Mouse (Mus musculus): ENCODE data around the gene Wap. TPM values are rescaled to one million over a fixed set of nuclear protein-coding genes. Genes with fewer than 3 reads are reported as not detected.

The Wap gene
- polyA plus RNA-seq, 1 experiment = not detected

GRCm38 (mm10) chr11:6598191-6598889 lies 40.1 kb downstream of the Wap start:
- no peak for DNase-seq (ENCODE audit: extremely low spot score in 1 of 2, low spot score in 1 of 2)

- no peak for DNase-seq (ENCODE audit: extremely low spot score in 1 of 2, low spot score in 1 of 2)
Observed at GRCm38 (mm10) chr11:6597523-6597922, 40.9 kb downstream of the Wap start.

GRCm38 (mm10) chr11:6596616-6597015 lies 41.8 kb downstream of the Wap start:
- no peak for DNase-seq (ENCODE audit: extremely low spot score in 1 of 2, low spot score in 1 of 2)

GRCm38 (mm10) chr11:6596205-6596604 lies 42.2 kb downstream of the Wap start:
- no peak for DNase-seq (ENCODE audit: extremely low spot score in 1 of 2, low spot score in 1 of 2)

- no peak for DNase-seq (ENCODE audit: extremely low spot score in 1 of 2, low spot score in 1 of 2)
Observed at GRCm38 (mm10) chr11:6595339-6595738, 43.1 kb downstream of the Wap start.

GRCm38 (mm10) chr11:6594845-6595244 lies 43.6 kb downstream of the Wap start:
- no peak for DNase-seq (ENCODE audit: extremely low spot score in 1 of 2, low spot score in 1 of 2)

- no peak for DNase-seq (ENCODE audit: extremely low spot score in 1 of 2, low spot score in 1 of 2)
Observed at GRCm38 (mm10) chr11:6593406-6593805, 45.0 kb downstream of the Wap start.

- no peak for DNase-seq (ENCODE audit: extremely low spot score in 1 of 2, low spot score in 1 of 2)
Observed at GRCm38 (mm10) chr11:6590933-6591675, 47.3 kb downstream of the Wap start.

- DNase-seq (ENCODE audit: extremely low spot score in 1 of 2, low spot score in 1 of 2) = no peak
Observed at GRCm38 (mm10) chr11:6589838-6590237, 48.6 kb downstream of the Wap start.

GRCm38 (mm10) chr11:6588295-6588694 lies 50.1 kb downstream of the Wap start:
- no peak for DNase-seq (ENCODE audit: extremely low spot score in 1 of 2, low spot score in 1 of 2)

- no peak for DNase-seq (ENCODE audit: extremely low spot score in 1 of 2, low spot score in 1 of 2)
Observed at GRCm38 (mm10) chr11:6587249-6587940, 51.0 kb downstream of the Wap start.

GRCm38 (mm10) chr11:6586660-6587059 lies 51.8 kb downstream of the Wap start:
- DNase-seq (ENCODE audit: extremely low spot score in 1 of 2, low spot score in 1 of 2) = no peak

- no peak for DNase-seq (ENCODE audit: extremely low spot score in 1 of 2, low spot score in 1 of 2)
Observed at GRCm38 (mm10) chr11:6585748-6586147, 52.7 kb downstream of the Wap start.

Other genes starting within 250 kb of the Wap start
- gene Zmiz2, start 249.6 kb downstream of the Wap start, polyA plus RNA-seq (2012; rRNA removed) = 119 and 134 TPM in 2 replicates
- gene Ppia, start 223.2 kb downstream of the Wap start, polyA plus RNA-seq (2012; rRNA removed) = 2,434 and 2,505 TPM in 2 replicates
- gene H2afv, start 194.2 kb downstream of the Wap start, polyA plus RNA-seq (2012; rRNA removed) = 75.0 and 80.7 TPM in 2 replicates
- gene Purb, start 162.7 kb downstream of the Wap start, polyA plus RNA-seq (2012; rRNA removed) = 102 and 103 TPM in 2 replicates
- gene Myo1g, start 117.7 kb downstream of the Wap start, polyA plus RNA-seq (2012; rRNA removed) = 0.80 and 0.96 TPM in 2 replicates
- 83.1 and 88.2 TPM in 2 replicates for gene Ccm2, start 91.8 kb downstream of the Wap start, polyA plus RNA-seq (2012; rRNA removed)
- 52.2 and 64.5 TPM in 2 replicates for gene Nacad, start 32.6 kb downstream of the Wap start, polyA plus RNA-seq (2012; rRNA removed)
- gene Tbrg4, start 12.6 kb downstream of the Wap start, polyA plus RNA-seq (2012; rRNA removed) = 59.8 and 64.9 TPM in 2 replicates
- 18.5 and 30.4 TPM in 2 replicates for gene Ramp3, start 19.9 kb upstream of the Wap start, polyA plus RNA-seq (2012; rRNA removed)
- 0.06 TPM in 1 of 2 replicates, not detected in the other for gene Gm11983, start 199.0 kb upstream of the Wap start, polyA plus RNA-seq (2012; rRNA removed)